8 mouse cellular contexts compared by ENCODE assay signal in the genomic region with DNA sequence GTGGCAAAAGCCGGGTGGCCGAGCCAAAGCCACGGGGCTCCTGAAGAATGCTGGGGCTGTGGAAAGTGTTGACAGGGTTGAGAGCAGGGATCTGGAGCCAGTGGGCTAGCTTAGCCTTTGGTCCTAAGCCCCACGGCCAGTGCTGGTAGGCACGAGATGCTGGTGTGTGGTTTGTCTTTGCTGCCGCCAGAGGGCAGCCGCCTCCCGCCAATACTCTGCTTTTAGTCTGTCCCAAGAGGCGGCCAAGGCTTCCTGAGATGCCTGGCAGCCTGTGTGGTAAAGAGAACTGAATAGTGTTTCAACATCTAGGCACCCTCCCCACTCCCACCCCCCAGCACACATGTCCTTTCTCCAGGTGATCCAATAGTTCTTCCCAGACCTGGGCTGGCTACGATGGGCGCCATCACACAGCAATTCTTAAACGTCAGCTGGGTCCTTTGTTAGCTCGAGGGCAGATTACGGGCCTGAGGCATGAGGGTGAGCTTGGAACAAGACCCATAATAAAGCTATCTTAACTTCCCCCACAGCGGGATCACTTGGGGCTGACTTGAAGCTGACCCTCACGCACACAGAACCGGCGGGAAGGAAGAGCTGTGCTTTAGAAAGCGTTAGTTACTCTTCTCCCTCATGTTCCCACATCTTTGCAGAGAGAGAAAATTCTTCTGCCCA. TPM values are rescaled to one million over a fixed set of nuclear protein-coding genes. Genes with fewer than 3 reads are reported as not detected.
DNase-seq lines count a peak whose midpoint lies in the region; ATAC-seq lines count a peak whose summit lies in the region.

No protein-coding gene starts in this region.

- no peak overlapping the region for H3K9ac ChIP-seq in embryonic facial prominence, embryonic 15.5 days
- no peak overlapping the region for H3K9ac ChIP-seq in heart, embryonic 14.5 days (ENCODE audit: low read length)

- DNase-seq in B cell, adult 2 months, result peak; percentile 78 to 81
- DNase-seq in adrenal gland, postnatal 36 days, result peak; percentile 86 to 87
- peak; percentile 88 for DNase-seq in kidney, postnatal 10 days
- peak; percentile 57 to 60 for DNase-seq in lung, adult 18-20 months
- DNase-seq in testis, postnatal 10 days (ENCODE audit: low spot score), result peak; percentile 82

- no peaks in the 10 kb centered on the region for H3K9me3 ChIP-seq in embryonic facial prominence, embryonic 15.5 days (replicated peaks)
- no peaks in the 10 kb centered on the region for H3K9me3 ChIP-seq in heart, embryonic 14.5 days (ENCODE audit: control insufficient read depth, low read length)

- no peak overlapping the region for H3K4me3 ChIP-seq in embryonic facial prominence, embryonic 15.5 days (replicated peaks)
- H3K4me3 ChIP-seq in heart, embryonic 14.5 days (ENCODE audit: control insufficient read depth in 1 of 2, insufficient read depth in 1 of 2, low read depth in 1 of 2, low read length in 2 of 2), result no peak overlapping the region

- H3K27me3 ChIP-seq in embryonic facial prominence, embryonic 15.5 days, result peaks cover 20% of the 10 kb centered on the region
- peaks cover 21% of the 10 kb centered on the region for H3K27me3 ChIP-seq in heart, embryonic 14.5 days (ENCODE audit: control insufficient read depth, insufficient read depth, low read length)

- H3K4me1 ChIP-seq in embryonic facial prominence, embryonic 15.5 days, result no peaks in the 10 kb centered on the region
- H3K4me1 ChIP-seq in heart, embryonic 14.5 days (ENCODE audit: control insufficient read depth in 2 of 2, insufficient read depth in 2 of 2, low read length in 2 of 2), result peaks cover 0 to 4% of the 10 kb centered on the region in 2 experiments; a peak in 1 of 4 replicates

- WGBS in embryonic facial prominence, embryonic 15.5 days, result 24% methylated on average over 19 of the region's 19 CpGs
- WGBS in heart, embryonic 14.5 days, result 35% methylated on average over 19 of the region's 19 CpGs

- H3K4me2 ChIP-seq in embryonic facial prominence, embryonic 15.5 days (replicated peaks), result no peak overlapping the region
- H3K4me2 ChIP-seq in heart, embryonic 14.5 days (ENCODE audit: low read length), result no peak overlapping the region

- no peak overlapping the region for H3K27ac ChIP-seq in embryonic facial prominence, embryonic 15.5 days (replicated peaks)
- no peak overlapping the region for H3K27ac ChIP-seq in heart, embryonic 14.5 days (replicated peaks in 1 of 2; ENCODE audit: control insufficient read depth in 1 of 2, insufficient read depth in 1 of 2, low read depth in 2 of 2, low read length in 2 of 2)

- peak; percentile 61 for ATAC-seq in embryonic facial prominence, embryonic 15.5 days (ENCODE audit: insufficient number of reproducible peaks, low FRiP score, low TSS enrichment, low read depth)
- ATAC-seq in heart, embryonic 14.5 days (ENCODE audit: insufficient number of reproducible peaks, insufficient read depth, low FRiP score, low read depth), result 0 out of 2 replicates have a peak, but pooled peaks have one; percentile 33
- peak; percentile 49; the same call in 1 of the 2 replicates for ATAC-seq in neutrophil, adult 5-6 weeks (ENCODE audit: extremely low read depth, insufficient number of reproducible peaks, low FRiP score, poor library complexity, severe bottlenecking)

- H3K36me3 ChIP-seq in embryonic facial prominence, embryonic 15.5 days, result no peaks in the 10 kb centered on the region
- H3K36me3 ChIP-seq in heart, embryonic 14.5 days (ENCODE audit: control insufficient read depth, insufficient read depth, low read length), result no peaks in the 10 kb centered on the region

RNA-seq across cellular contexts. Expression of gene Stra6, which starts 25.0 kb away (rescaled TPM):
- 1 to 10 TPM; 1.2 to 2.1 TPM for total RNA-seq in adrenal gland, postnatal 36 days (2021)
- 8.7 and 13.9 TPM in 2 replicates for polyA plus RNA-seq in embryonic facial prominence, embryonic 15.5 days (2015; fragmentation: Nextera tagmentation; extraction: Ambion mirVana)
- polyA plus RNA-seq in heart, embryonic 14.5 days (2014; fragmentation: Nextera tagmentation; extraction: Ambion mirVana), result 0.57 TPM in 1 of 2 replicates, not detected in the other
- total RNA-seq in neutrophil, adult 5-6 weeks (2017), result not detected in 2 replicates

RNA-seq across cellular contexts. Expression of gene Cyp11a1, which starts 32.4 kb away (rescaled TPM):
- total RNA-seq in adrenal gland, postnatal 36 days (2021), result 1,000 to 10,000 TPM; 6,616 to 8,202 TPM
- 9.8 and 9.9 TPM in 2 replicates for polyA plus RNA-seq in embryonic facial prominence, embryonic 15.5 days (2015; fragmentation: Nextera tagmentation; extraction: Ambion mirVana)
- polyA plus RNA-seq in heart, embryonic 14.5 days (2014; fragmentation: Nextera tagmentation; extraction: Ambion mirVana), result 0.27 TPM in 1 of 2 replicates, not detected in the other
- total RNA-seq in neutrophil, adult 5-6 weeks (2017), result 2.6 and 2.7 TPM in 2 replicates

Comparison
In these comparisons a context has a peak if more than half of its experiments do, and no peak if none do; other contexts are left out.
1. RNA of gene Cyp11a1, which starts 32.4 kb away (total RNA-seq): 6,616 to 8,202 TPM in adrenal gland, postnatal 36 days; 2.6 to 2.7 TPM in neutrophil, adult 5-6 weeks; every median in the first group is over 1,000 times any median in the second.
2. Peak in every context shown above with its lines, with median percentiles within 50 percentile points of each other: DNase-seq and ATAC-seq.